Mouse (Mus musculus): ENCODE data around the gene Phf2. TPM values are rescaled to one million over a fixed set of nuclear protein-coding genes. Genes with fewer than 3 reads are reported as not detected.

The Phf2 gene
- polyA plus RNA-seq (2017; shearing (Covaris generic)), result 10 to 100 TPM; 17.4 to 19.3 TPM

DNA sequence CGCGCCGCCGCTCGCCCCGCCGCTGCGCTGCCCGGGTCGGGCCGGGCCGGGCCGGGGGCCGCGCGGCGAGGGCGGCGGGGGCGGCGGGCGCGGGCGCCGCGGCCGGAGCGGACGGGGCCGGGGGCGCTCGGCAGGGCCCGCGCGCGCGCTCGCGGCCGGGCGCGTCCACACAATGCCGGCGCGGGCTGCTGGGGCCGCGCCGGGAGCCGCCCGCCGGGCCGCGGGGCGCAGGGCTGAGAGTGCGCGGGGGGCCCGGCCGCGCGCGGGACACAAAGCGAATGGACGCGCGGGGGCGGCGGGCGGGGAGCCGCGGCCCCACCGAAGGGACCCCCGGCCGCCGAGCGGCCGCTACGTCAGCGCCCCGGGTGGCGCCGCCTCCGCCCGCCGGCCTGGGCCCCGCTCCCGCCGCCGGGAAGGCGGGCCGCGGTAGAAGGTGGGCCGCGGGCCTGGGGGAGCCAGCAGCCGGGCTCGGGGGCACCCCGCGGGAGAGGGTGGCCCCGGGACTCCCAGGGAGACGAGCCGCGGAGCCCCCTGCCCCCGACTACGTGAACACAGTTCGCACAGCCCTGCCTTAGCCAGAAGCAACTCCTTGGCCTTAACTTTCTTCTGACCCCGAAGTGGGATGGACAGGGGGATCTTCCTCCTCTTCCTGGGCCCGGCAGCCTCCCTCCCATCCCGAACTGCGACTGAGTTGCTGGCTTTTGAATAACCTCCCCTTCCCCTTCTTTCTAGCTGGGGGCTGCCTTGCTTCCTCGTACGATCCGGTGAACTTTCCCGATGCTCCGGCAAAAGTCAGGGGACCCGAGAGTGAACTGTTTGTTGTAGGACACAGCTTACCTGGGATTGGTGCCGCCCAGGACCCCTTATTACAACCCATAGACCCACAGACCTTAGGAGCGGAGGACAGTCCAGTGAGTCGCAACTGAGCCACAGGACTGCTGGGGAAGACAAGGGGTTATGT, at the start of gene Phf2:
TSS of gene Phf2 (minus strand) at position 349 of the 961 bp plus-strand sequence.

Other genes with a start within 250 kb of the Phf2 start
- gene Ptpdc1, start 245.5 kb downstream of the Phf2 start, polyA plus RNA-seq (2017; shearing (Covaris generic)), result under 1 TPM; 0.53 to 0.57 TPM
- gene Barx1, start 208.1 kb downstream of the Phf2 start, polyA plus RNA-seq (2017; shearing (Covaris generic)), result under 1 TPM in 1 of 2 experiments, not detected in 1; 0.21 TPM
- gene Fam120a, start 96.9 kb upstream of the Phf2 start, polyA plus RNA-seq (2017; shearing (Covaris generic)), result 10 to 100 TPM; 44.0 to 95.9 TPM